In the genomic region with DNA sequence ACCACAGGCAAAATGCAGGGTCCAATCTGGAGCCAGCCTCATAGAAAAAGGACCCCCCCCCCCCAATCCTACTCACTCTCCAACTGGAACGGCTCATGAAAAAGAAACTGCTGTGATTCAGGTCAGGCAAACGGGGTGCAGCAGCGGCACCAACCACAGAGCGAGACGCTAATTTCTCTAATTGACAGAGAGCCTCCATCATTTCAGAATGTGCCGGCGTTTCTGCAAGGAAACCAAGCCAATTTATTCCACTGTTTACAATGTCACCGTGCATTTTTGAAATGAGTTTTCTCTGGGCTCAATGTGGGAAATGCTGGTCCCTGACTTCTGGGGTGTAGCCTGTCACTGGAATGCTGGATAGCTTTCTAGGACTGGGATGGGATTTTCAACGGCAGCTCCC, we compare ENCODE assay signal across 21 mouse cellular contexts.
A peak's percentile ranks its signal among the peaks of the same experiment; 100 is the strongest.
DNase-seq lines count a peak whose midpoint lies in the region; ATAC-seq and TF ChIP-seq lines count a peak whose summit lies in the region.
"Had no signal": no experiment of that assay in that cellular context is flagged by ENCODE, and none has a peak within 500 bp of the region (broad histone marks: within the 10 kb centered on the region; RNA-seq: fewer than 3 reads in every experiment).

No protein-coding gene starts in this region.

- H3K4me2 ChIP-seq in forebrain, embryonic 14.5 days (ENCODE audit: low read length) = no peak overlapping the region
- no peak overlapping the region for H3K4me2 ChIP-seq in forebrain, embryonic 12.5 days
- H3K4me2 ChIP-seq in hindbrain, postnatal 0 days (ENCODE audit: low read depth, low read length) = 0 out of 2 replicates have a peak overlapping the region, but pooled peaks have one; percentile 16
- H3K4me2 ChIP-seq in hindbrain, embryonic 16.5 days (ENCODE audit: low read length) = no peak overlapping the region
- H3K4me2 ChIP-seq in neural tube, embryonic 13.5 days = no peak overlapping the region
- H3K4me2 ChIP-seq: embryonic facial prominence, embryonic 13.5 days; heart, embryonic 11.5 days; heart, embryonic 15.5 days; intestine, embryonic 15.5 days had no signal

- H3K36me3 ChIP-seq in forebrain, embryonic 14.5 days (ENCODE audit: control insufficient read depth, insufficient read depth, low read length) = no peaks in the 10 kb centered on the region
- H3K36me3 ChIP-seq in forebrain, embryonic 12.5 days (replicated peaks) = no peaks in the 10 kb centered on the region
- no peaks in the 10 kb centered on the region for H3K36me3 ChIP-seq in hindbrain, postnatal 0 days (ENCODE audit: insufficient read depth, low read length)
- no peaks in the 10 kb centered on the region for H3K36me3 ChIP-seq in hindbrain, embryonic 16.5 days (ENCODE audit: control insufficient read depth, insufficient read depth, low read length)
- no peaks in the 10 kb centered on the region for H3K36me3 ChIP-seq in neural tube, embryonic 13.5 days
- H3K36me3 ChIP-seq: embryonic facial prominence, embryonic 13.5 days; heart, embryonic 15.5 days; hindbrain, embryonic 10.5 days; intestine, embryonic 15.5 days had no signal

- H3K27ac ChIP-seq in forebrain, embryonic 14.5 days (ENCODE audit: low read depth, low read length) = no peak overlapping the region
- H3K27ac ChIP-seq in forebrain, embryonic 12.5 days = no peak overlapping the region
- H3K27ac ChIP-seq in hindbrain, postnatal 0 days = peak overlapping the region; percentile 15; the same call in 1 of the 2 replicates
- no peak overlapping the region for H3K27ac ChIP-seq in hindbrain, embryonic 16.5 days (ENCODE audit: low read depth, low read length)
- 0 out of 2 replicates have a peak overlapping the region, but pooled peaks have one; percentile 33 for H3K27ac ChIP-seq in neural tube, embryonic 13.5 days (replicated peaks)
- H3K27ac ChIP-seq: embryonic facial prominence, embryonic 13.5 days; heart, adult 2 months; heart, embryonic 15.5 days; hindbrain, embryonic 10.5 days; intestine, embryonic 15.5 days had no signal

- no peaks in the 10 kb centered on the region for H3K27me3 ChIP-seq in forebrain, embryonic 14.5 days (replicated peaks; ENCODE audit: control insufficient read depth, insufficient read depth, low read length)
- H3K27me3 ChIP-seq in forebrain, embryonic 12.5 days = no peaks in the 10 kb centered on the region; the same call in 1 of the 2 replicates
- H3K27me3 ChIP-seq in hindbrain, postnatal 0 days (ENCODE audit: insufficient read depth, low read length) = no peaks in the 10 kb centered on the region
- no peaks in the 10 kb centered on the region for H3K27me3 ChIP-seq in hindbrain, embryonic 16.5 days (replicated peaks; ENCODE audit: control insufficient read depth, insufficient read depth, low read length)
- H3K27me3 ChIP-seq in neural tube, embryonic 13.5 days = no peaks in the 10 kb centered on the region
- H3K27me3 ChIP-seq: embryonic facial prominence, embryonic 13.5 days; intestine, embryonic 15.5 days; Patski had no signal

- WGBS in forebrain, embryonic 14.5 days = 53% methylated on average over 9 of the region's 9 CpGs
- 65% methylated on average over 9 of the region's 9 CpGs for WGBS in forebrain, embryonic 12.5 days
- 32% methylated on average over 9 of the region's 9 CpGs for WGBS in hindbrain, postnatal 0 days
- 45% methylated on average over 9 of the region's 9 CpGs for WGBS in hindbrain, embryonic 16.5 days
- 57% methylated on average over 9 of the region's 9 CpGs for WGBS in neural tube, embryonic 13.5 days

- no peak for TF ChIP-seq CTCF in hindbrain, postnatal 0 days (IDR thresholded peaks at IDR 0.05; ENCODE audit: low read depth)

- H3K9me3 ChIP-seq in forebrain, embryonic 14.5 days (replicated peaks; ENCODE audit: control insufficient read depth, low read length) = no peaks in the 10 kb centered on the region
- H3K9me3 ChIP-seq in forebrain, embryonic 12.5 days = no peaks in the 10 kb centered on the region
- no peaks in the 10 kb centered on the region for H3K9me3 ChIP-seq in hindbrain, postnatal 0 days (ENCODE audit: low read length)
- H3K9me3 ChIP-seq in hindbrain, embryonic 16.5 days (ENCODE audit: control insufficient read depth, low read length) = no peaks in the 10 kb centered on the region
- no peaks in the 10 kb centered on the region for H3K9me3 ChIP-seq in neural tube, embryonic 13.5 days
- H3K9me3 ChIP-seq: embryonic facial prominence, embryonic 13.5 days; heart, embryonic 15.5 days; hindbrain, embryonic 10.5 days; intestine, embryonic 15.5 days had no signal

- DNase-seq in forebrain, embryonic 14.5 days (ENCODE audit: low spot score) = no peak
- DNase-seq in hindbrain, postnatal 0 days (ENCODE audit: low spot score) = no peak
- no peak for DNase-seq in neural tube, embryonic 10.5 days (ENCODE audit: extremely low spot score, low spot score)
- no peak for DNase-seq in heart, postnatal 36 days
- DNase-seq: adrenal gland, postnatal 14 days; cerebellum, adult 18-20 months; cerebellum, adult 9-11 months; cerebellum, postnatal 36 days; gastrocnemius, postnatal 14 days; heart, adult 2 months; heart, postnatal 14 days had no signal

- no peak overlapping the region for H3K4me3 ChIP-seq in forebrain, embryonic 14.5 days (ENCODE audit: low read depth, low read length)
- H3K4me3 ChIP-seq in forebrain, embryonic 12.5 days (replicated peaks) = no peak overlapping the region
- no peak overlapping the region for H3K4me3 ChIP-seq in hindbrain, postnatal 0 days (ENCODE audit: low read length)
- H3K4me3 ChIP-seq in hindbrain, embryonic 16.5 days (ENCODE audit: low read length) = no peak overlapping the region
- H3K4me3 ChIP-seq in neural tube, embryonic 13.5 days = no peak overlapping the region
- H3K4me3 ChIP-seq: embryonic facial prominence, embryonic 13.5 days; heart, adult 2 months; heart, embryonic 15.5 days; hindbrain, embryonic 10.5 days; intestine, embryonic 15.5 days had no signal

- 0 out of 2 replicates have a peak, but pooled peaks have one; percentile 5 for ATAC-seq in forebrain, embryonic 14.5 days
- no peak for ATAC-seq in forebrain, embryonic 12.5 days (ENCODE audit: low FRiP score)
- no peak for ATAC-seq in hindbrain, postnatal 0 days
- no peak for ATAC-seq in hindbrain, embryonic 16.5 days
- ATAC-seq in neural tube, embryonic 13.5 days (ENCODE audit: low read depth) = no peak
- ATAC-seq: activated CD4-positive, CD25-positive, alpha-beta regulatory T cell, adult 4 months; intestine, embryonic 15.5 days; Patski had no signal

- intact Hi-C loops in heart, postnatal 36 days (cut with DNase I) = no loop called here

- no peaks in the 10 kb centered on the region for H3K4me1 ChIP-seq in forebrain, embryonic 14.5 days (ENCODE audit: control insufficient read depth, insufficient read depth, low read length)
- H3K4me1 ChIP-seq in forebrain, embryonic 12.5 days = peaks cover 4% of the 10 kb centered on the region
- no peaks in the 10 kb centered on the region for H3K4me1 ChIP-seq in hindbrain, postnatal 0 days (ENCODE audit: insufficient read depth, low read length)
- H3K4me1 ChIP-seq in hindbrain, embryonic 16.5 days (ENCODE audit: control insufficient read depth, insufficient read depth, low read depth, low read length) = 0 out of 2 replicates have a peak, but pooled peaks cover 3% of the 10 kb centered on the region
- H3K4me1 ChIP-seq in neural tube, embryonic 13.5 days (replicated peaks) = 0 out of 2 replicates have a peak, but pooled peaks cover 10% of the 10 kb centered on the region
- H3K4me1 ChIP-seq: intestine, embryonic 15.5 days had no signal

- no peak overlapping the region for H3K9ac ChIP-seq in forebrain, embryonic 14.5 days (ENCODE audit: low read length)
- no peak overlapping the region for H3K9ac ChIP-seq in forebrain, embryonic 12.5 days
- no peak overlapping the region for H3K9ac ChIP-seq in hindbrain, postnatal 0 days (replicated peaks; ENCODE audit: low read length)
- H3K9ac ChIP-seq in hindbrain, embryonic 16.5 days (ENCODE audit: low read depth, low read length) = no peak overlapping the region
- no peak overlapping the region for H3K9ac ChIP-seq in neural tube, embryonic 13.5 days
- H3K9ac ChIP-seq: embryonic facial prominence, embryonic 13.5 days; heart, embryonic 15.5 days; intestine, embryonic 15.5 days had no signal

Comparison
In these comparisons a context has a peak if more than half of its experiments do, and no peak if none do; other contexts are left out.
1. H3K27ac ChIP-seq: peak in hindbrain, postnatal 0 days (single experiment) and neural tube, embryonic 13.5 days (single experiment); none in forebrain, embryonic 14.5 days (single experiment), forebrain, embryonic 12.5 days (single experiment) and hindbrain, embryonic 16.5 days (single experiment).